Mouse (Mus musculus) heart, postnatal 0 days (tissue): ENCODE data around the gene Ush2a.

Experiments
- CTCF ChIP-seq: IDR thresholded peaks from 2 replicates; pipeline ENCODE4 v1.5.1; 2016; ENCODE audit warnings: antibody characterized with exemption, control low read depth, low read depth
- EP300 ChIP-seq: IDR thresholded peaks from 2 replicates; pipeline ENCODE4 v1.6.1; 2016; ENCODE audit warnings: antibody characterized with exemption, low read depth

- TF ChIP-seq CTCF (no peak), EP300 (no peak)
Observed at GRCm38 (mm10) chr1:188527451-188527850, 265.6 kb downstream of the Ush2a start.
